Comparison of ENCODE assay signal across 8 mouse cellular contexts in the genomic region with DNA sequence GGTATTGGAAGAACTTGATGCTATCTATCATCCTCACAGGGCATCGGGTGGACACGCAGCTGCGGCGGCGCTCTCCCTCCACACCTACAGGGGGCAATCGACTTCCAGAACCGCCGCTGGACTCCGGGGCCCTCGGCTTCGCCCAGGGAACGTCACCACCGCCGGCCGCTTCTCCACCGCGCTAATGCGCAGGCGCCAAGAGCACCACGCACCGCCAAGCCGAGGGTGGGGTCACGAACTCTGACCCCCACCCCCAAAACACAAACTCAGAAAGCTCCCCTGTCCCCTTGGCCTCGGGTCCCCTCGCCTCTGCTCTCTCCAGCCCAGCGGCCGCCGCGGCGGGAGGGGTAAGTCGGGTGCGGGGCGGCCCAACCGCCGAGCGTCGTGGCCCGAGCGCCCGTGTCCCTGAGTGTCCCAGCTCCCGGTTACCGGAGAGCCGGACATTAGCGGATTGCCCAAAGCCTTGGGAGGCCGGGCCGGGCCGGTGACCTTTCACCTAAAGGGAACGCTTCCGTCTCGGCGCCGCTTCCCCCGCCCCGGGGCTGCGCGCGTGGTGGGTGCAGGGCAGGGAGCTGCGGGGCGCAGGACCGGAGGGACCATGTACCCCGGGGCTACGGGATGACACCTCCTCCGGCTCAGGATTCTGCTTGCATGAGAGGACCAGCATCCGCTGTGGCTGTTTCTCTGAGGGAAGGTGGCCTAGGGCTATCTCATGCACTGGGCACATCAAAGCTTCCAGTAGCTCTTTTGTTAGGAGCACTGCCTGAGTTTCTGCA. TPM values are rescaled to one million over a fixed set of nuclear protein-coding genes. Genes with fewer than 3 reads are reported as not detected.
A peak's percentile ranks its signal among the peaks of the same experiment; 100 is the strongest.
DNase-seq lines count a peak whose midpoint lies in the region; ATAC-seq lines count a peak whose summit lies in the region.

Nr2c1 (plus strand) TSS at position 268 of the 776 bp plus-strand sequence.

- peak; percentile 79 for DNase-seq in CD4-positive, CD25-positive, alpha-beta regulatory T cell, adult 2 months (ENCODE audit: low read depth, low spot score)
- DNase-seq in brain, embryonic 18.5 days (ENCODE audit: low read depth, low spot score): peak; percentile 69
- DNase-seq in fibroblast of lung, adult 2 months (ENCODE audit: low read depth): peak; percentile 53
- peak; percentile 93 for DNase-seq in kidney, postnatal 14 days
- peak; percentile 77 for DNase-seq in naive thymus-derived CD4-positive, alpha-beta T cell, adult 2 months (ENCODE audit: low read depth)
- peak; percentile 78 for DNase-seq in splenic B cell, adult 2 months (ENCODE audit: low read depth, low spot score)

- H3K4me1 ChIP-seq in heart, embryonic 14.5 days (ENCODE audit: control insufficient read depth in 2 of 2, insufficient read depth in 2 of 2, low read length in 2 of 2): peaks cover 2 to 15% of the 10 kb centered on the region in 2 experiments; a peak in 3 of 4 replicates
- H3K4me1 ChIP-seq in liver, embryonic 12.5 days: peaks cover 32% of the 10 kb centered on the region

- ATAC-seq in heart, embryonic 14.5 days (ENCODE audit: insufficient number of reproducible peaks, insufficient read depth, low FRiP score, low read depth): peak; percentile 88
- ATAC-seq in liver, embryonic 12.5 days: peak; percentile 83

- WGBS in heart, embryonic 14.5 days: 0% methylated on average over 64 of the region's 64 CpGs
- WGBS in liver, embryonic 12.5 days (ENCODE audit: insufficient replicate concordance): 1% methylated on average over 63 of the region's 64 CpGs

- no peaks in the 10 kb centered on the region for H3K9me3 ChIP-seq in heart, embryonic 14.5 days (ENCODE audit: control insufficient read depth, low read length)
- H3K9me3 ChIP-seq in liver, embryonic 12.5 days (replicated peaks): no peaks in the 10 kb centered on the region

- peak within 1 kb of the TSS; percentile 94 for H3K9ac ChIP-seq in heart, embryonic 14.5 days (ENCODE audit: low read length)
- H3K9ac ChIP-seq in liver, embryonic 12.5 days: peak within 1 kb of the TSS; percentile 83

- H3K4me2 ChIP-seq in heart, embryonic 14.5 days (ENCODE audit: low read length): peak within 1 kb of the TSS; percentile 64
- peak within 1 kb of the TSS; percentile 85 for H3K4me2 ChIP-seq in liver, embryonic 12.5 days

- peak within 1 kb of the TSS; percentile 81 to 91 for H3K27ac ChIP-seq in heart, embryonic 14.5 days (replicated peaks in 1 of 2; ENCODE audit: control insufficient read depth in 1 of 2, insufficient read depth in 1 of 2, low read depth in 2 of 2, low read length in 2 of 2)
- H3K27ac ChIP-seq in liver, embryonic 12.5 days: peak within 1 kb of the TSS; percentile 85

- no peaks in the 10 kb centered on the region for H3K27me3 ChIP-seq in heart, embryonic 14.5 days (ENCODE audit: control insufficient read depth, insufficient read depth, low read length)
- no peaks in the 10 kb centered on the region for H3K27me3 ChIP-seq in liver, embryonic 12.5 days (replicated peaks)
- no peaks in the 10 kb centered on the region for H3K27me3 ChIP-seq in splenic B cell, adult 2 months (ENCODE audit: control insufficient read depth, insufficient read depth, low read length, poor library complexity, severe bottlenecking)

- H3K4me3 ChIP-seq in heart, embryonic 14.5 days (ENCODE audit: control insufficient read depth in 1 of 2, insufficient read depth in 1 of 2, low read depth in 1 of 2, low read length in 2 of 2): peak within 1 kb of the TSS; percentile 89 to 93
- peak within 1 kb of the TSS; percentile 78 for H3K4me3 ChIP-seq in liver, embryonic 12.5 days

- no peaks in the 10 kb centered on the region for H3K36me3 ChIP-seq in heart, embryonic 14.5 days (ENCODE audit: control insufficient read depth, insufficient read depth, low read length)
- no peaks in the 10 kb centered on the region for H3K36me3 ChIP-seq in liver, embryonic 12.5 days
- no peaks in the 10 kb centered on the region for H3K36me3 ChIP-seq in splenic B cell, adult 2 months (ENCODE audit: control insufficient read depth, insufficient read depth, low read length, poor library complexity, severe bottlenecking)

RNA-seq across cellular contexts. Expression of gene Nr2c1, which starts in this region (rescaled TPM):
- polyA plus RNA-seq in heart, embryonic 14.5 days (2014; fragmentation: Nextera tagmentation; extraction: Ambion mirVana): 6.9 and 7.3 TPM in 2 replicates
- 4.1 and 4.2 TPM in 2 replicates for polyA plus RNA-seq in liver, embryonic 12.5 days (2016; fragmentation: Nextera tagmentation; extraction: Ambion mirVana)

Comparison
In these comparisons a context has a peak if more than half of its experiments do, and no peak if none do; other contexts are left out.
1. Peak in every context shown above with its lines: DNase-seq, ATAC-seq, H3K4me3 ChIP-seq and H3K27ac ChIP-seq.